Mouse (Mus musculus) thymus, postnatal 10 days (tissue): Measurements from ENCODE around the gene P2ry12.
A peak's percentile ranks its signal among the peaks of the same experiment; 100 is the strongest.

Source experiments
- DNase-seq, 2 experiments: peaks; one replicate each; pipeline ENCODE4 v3.0.0; 2021; ENCODE audit warnings: low spot score in 2 of 2

P2ry12 gene

DNA sequence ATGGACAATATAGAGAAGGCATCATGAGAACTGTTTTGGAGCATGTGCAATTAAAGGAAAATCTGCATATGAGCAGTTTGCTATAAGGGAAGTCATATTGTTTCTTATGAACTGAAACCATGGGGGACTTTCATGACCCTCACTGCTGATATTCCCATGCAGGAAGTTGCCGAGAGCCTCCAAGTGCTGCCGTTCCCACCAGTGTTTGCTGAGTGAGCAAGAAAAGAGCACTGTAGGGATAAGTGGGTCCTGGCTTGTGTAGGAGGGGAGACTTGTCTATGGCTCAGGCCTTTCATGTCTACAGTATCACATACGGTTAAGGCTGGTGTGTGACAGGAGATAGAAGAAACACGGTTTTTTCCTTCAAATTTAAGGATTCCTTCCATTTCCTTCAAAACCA, 77.0 kb downstream of the P2ry12 start:
- DNase-seq, result no peak

DNA sequence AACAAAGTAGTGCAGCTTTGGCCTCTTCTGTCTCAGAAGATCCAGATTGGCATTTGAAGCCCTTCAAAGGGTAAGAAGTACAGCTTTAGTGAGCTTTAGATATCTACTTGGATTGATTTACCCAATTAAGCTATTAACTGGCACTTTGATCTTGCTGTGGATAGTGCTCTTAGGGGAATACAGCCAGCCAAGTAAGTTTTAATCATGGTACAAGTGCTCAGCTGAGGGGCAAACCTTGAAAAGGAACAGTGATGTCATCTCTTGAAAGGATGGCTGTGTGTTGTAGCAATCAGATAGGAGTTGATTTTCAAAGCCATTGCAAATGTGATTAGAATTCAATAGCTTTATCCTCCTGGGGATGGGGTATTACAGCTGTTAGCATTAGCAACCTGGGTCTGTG, 80.5 kb downstream of the P2ry12 start:
- DNase-seq, result no peak

DNA sequence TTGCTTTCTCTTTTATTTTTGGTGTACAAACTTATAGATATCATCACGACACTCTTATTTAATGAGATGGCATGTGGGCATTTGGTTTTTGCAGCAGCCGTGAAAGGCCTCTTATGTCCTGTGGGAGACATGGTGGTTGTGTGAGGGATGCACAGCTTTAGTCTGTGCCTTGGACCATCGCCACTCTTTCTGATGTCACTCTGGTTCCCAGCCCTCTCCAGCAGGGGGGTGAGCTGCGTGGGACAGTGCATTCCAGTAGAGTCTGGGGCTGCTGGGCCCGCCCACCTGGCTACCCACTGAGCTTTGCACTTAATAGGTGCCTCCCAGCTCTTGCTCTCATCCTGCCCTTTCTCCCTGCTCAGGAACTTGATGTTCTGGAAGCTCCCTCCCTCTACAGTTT, 81.5 kb downstream of the P2ry12 start:
- no peak for DNase-seq

DNA sequence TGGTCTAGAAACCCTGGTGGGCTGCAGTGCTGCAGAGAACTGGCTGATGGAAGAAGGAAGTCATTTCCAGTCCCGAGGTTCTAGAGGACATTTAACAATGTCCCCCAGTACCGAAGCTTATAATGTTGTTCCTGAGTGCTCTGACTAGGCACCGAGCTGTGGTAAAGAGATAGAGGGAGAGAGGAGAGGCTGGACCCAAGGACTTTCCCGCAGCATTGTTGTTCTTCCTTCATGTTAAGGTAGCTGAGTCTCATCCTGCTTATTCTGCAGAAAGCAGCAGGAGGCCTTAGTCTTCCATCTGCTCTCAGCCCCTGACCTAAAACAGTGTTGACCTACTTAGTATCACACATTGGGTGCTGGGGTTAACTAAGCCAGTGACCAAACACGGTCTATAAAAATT, 85.8 kb downstream of the P2ry12 start:
- no peak for DNase-seq

DNA sequence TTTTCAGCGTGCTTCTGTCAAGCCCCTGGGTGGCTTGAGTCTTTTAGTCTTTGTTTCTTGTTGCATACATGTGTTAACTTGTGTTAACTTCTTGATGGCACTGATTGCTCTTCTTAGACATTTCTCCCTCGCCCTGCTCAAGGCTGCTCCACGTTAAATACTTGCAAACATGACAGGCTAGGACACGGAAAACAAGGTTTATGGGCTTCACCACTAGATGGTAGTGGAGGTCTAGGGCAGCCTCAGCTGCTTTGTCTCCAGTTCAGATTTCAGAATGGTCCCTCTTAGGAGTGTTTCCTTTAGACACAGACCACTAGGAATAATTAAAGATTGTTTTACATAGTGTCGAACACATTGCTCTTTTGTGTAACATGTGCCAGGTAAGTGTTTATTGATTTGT, 87.4 kb downstream of the P2ry12 start:
- DNase-seq, result peak; percentile 48 to 69

DNA sequence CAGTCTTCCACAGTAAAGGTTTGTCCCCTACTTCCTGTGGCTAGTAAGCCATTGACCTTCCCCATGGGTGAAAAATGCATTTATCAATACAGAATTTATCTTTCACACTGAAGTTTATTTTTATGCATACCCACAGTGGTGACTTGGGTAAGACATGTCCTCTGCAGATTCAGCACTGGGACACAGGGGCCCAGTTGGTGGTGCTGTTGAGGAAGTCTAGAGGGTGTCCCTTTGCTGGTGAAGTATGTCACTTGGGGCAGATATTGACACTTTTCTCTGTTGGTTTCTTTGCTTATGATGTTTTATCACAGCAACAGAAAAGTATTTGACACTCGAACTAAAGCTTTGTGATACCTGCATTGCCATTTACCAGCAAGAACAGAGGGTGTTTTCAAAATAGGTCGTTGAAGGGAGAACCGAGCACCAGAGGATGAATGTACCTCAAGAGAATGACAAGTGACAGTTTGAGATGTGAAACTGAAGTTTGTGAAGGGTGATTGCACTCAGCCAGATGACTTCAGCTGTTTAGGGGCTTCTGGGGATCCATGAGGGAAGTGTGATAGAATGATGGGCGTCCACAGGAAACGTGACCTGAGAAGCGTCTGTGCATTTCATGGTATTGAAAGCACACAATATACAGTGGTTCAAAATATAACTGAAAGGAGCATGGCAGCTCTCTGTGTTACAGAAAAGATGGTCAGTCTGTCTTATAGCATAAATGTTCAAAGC, 88.1 kb downstream of the P2ry12 start:
- DNase-seq, result peak in 1 of 2 experiments; percentile 25

DNA sequence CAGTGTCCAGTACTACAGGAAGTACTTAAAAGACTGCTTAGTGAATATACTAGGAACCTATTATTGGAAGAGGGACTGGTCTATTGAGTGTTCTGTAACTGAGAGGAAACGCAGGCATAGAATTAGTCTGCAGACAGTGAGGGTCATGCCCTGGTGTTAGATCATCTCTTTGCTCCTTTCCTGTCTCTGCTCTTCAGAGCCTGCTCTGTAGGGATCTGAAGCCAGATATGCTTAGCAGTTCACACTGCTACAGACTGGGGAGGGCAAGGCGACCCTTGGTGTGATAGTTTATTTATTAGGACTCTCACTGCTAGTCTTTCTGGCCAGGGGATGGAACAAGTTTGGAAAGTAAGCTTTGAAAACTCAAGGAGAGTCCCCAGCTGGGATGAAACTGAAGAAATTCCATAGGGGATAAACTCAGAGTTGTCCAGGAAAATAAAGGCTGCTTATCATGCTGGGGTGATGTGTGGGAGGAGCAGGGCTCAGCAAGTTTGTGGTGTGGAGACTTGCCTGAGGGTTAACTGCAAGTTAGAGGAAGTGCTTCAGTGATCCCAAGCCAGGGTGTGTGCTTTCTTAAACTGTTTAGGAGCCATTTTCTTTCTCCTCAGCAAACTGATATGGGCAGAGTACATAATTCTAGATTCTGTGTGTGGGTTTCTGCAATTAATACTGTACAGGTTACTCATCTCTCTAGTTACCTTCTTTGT, 92.6 kb downstream of the P2ry12 start:
- no peak for DNase-seq

DNA sequence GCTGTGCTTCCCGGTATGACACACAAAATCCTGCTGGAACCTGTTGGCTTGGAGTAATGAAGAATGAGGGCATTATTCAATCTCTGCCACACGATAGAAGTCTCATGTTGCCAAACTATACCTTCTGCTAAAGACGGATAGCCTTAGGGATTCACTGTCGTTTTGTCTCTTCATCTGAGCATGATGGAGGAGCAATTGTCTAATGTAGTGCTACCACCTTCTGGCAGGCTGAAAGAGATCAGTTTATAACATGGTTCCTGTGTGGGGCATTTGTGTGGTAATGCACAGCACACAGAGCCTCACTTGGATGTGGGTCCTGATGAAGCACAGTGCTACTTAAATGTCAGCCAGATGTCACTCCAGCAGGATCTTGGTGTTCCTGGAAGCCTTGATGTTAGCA, 93.5 kb downstream of the P2ry12 start:
- no peak for DNase-seq

DNA sequence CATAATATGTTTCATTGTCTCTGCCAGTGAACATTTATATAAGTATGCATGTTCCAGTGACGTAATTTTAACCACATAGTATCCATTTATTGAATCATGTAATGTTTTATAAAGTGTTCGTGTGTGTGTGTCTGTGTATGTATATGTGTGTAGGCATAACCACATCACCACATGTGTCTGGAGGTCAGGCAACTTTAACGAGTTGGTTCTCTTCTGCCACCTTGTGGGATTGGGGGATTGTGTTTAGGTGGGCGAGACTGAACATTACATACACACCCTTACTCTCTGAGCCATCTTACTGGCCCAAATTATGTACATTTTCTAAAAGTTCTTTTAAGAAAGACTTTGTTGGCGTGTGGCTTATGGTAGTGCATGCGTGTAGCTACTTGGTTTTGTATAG, 94.2 kb downstream of the P2ry12 start:
- no peak for DNase-seq

DNA sequence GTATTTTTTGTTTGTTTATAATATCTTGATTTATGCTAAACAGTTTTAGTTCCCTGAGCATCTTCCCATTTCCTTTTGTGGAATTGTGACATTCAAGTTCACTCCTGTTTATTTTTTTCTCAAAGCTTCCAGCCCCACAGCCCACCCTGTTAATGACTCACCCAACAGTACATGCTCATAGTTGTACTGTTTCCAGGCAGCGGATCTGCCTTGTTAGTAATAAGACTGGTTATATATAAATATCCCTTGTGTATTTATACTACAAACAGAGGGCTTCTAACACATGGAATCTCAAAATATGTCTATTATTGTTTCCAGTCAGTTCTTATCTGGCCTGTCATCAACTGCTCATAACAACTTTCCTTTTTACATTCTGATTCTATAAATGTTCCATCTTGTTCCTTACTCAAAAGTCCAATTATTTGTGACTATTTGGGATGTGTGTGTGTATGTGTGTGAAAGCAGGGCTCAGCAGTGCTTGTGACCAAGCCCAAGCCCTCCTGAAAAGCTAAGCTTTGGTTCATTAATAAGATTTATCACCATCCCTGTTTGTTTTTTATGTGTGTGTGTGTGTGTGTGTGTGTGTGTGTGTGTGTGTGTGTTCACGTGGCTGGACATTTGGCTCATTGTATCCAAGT, 95.1 kb downstream of the P2ry12 start:
- no peak for DNase-seq
